Mouse (Mus musculus): ENCODE measurements around the gene Rtel1.

GRCm38 (mm10) chr2:181375787-181376186, 56.2 kb downstream of the Rtel1 start:
- TF ChIP-seq CTCF (IDR thresholded peaks at IDR 0.05; ENCODE audit: borderline replicate concordance, control insufficient read depth, extremely low read depth, insufficient read depth, low read length, poor library complexity) (no peak), POLR2A (IDR thresholded peaks at IDR 0.05; ENCODE audit: control insufficient read depth, extremely low read depth, insufficient read depth, low read length, poor library complexity) (no peak)
